Mouse (Mus musculus) embryonic stem cell, embryonic (primary cell): Measurements from ENCODE around the gene Polr1e.
"Not testable (repeated sequence)": the region's sequence is repeated elsewhere in the genome, so short reads cannot be mapped to it uniquely, and the experiment has no call there.

Experiments used
- CTCF ChIA-PET, 4 experiments: fragments of 300-600 bp in 2 of 4; fragments of 350-600 bp in 2 of 4; sonication (Branson Sonifier 250); formaldehyde crosslinking; loops; one replicate each; lab custom pipeline; 2022; ENCODE audit warnings: inconsistent platforms in 2 of 4; lab: Charles Lee
- POLR2A ChIA-PET, 4 experiments: fragments of 300-600 bp in 2 of 4; fragments of 350-600 bp in 2 of 4; sonication (Branson Sonifier 250); formaldehyde crosslinking; loops; one replicate each; lab custom pipeline; 2022; ENCODE audit warnings: antibody characterized with exemption in 4 of 4, inconsistent platforms in 1 of 4; lab: Charles Lee

Polr1e gene

DNA sequence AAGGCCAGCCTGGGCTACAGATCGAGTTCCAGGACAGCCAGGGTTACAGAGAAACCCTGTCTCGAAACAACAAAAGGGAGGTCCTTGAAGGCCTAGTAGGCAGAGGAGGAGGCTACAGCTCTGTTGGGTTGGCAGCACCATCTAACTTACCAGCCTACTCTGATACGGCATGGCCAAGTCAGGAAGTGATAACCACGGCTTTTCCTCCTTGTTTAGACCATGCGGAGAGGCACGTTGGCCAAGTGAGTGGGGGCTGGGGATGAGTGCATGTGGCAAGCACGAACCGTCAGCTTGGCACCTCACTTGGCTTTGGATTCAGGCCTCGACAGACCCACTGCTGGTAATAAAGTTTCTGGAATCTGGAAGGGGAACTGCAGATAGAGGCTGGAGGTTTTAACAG is 14.2 kb downstream of the Polr1e start:
- CTCF ChIA-PET = no interaction called here
- POLR2A ChIA-PET = no interaction called here

DNA sequence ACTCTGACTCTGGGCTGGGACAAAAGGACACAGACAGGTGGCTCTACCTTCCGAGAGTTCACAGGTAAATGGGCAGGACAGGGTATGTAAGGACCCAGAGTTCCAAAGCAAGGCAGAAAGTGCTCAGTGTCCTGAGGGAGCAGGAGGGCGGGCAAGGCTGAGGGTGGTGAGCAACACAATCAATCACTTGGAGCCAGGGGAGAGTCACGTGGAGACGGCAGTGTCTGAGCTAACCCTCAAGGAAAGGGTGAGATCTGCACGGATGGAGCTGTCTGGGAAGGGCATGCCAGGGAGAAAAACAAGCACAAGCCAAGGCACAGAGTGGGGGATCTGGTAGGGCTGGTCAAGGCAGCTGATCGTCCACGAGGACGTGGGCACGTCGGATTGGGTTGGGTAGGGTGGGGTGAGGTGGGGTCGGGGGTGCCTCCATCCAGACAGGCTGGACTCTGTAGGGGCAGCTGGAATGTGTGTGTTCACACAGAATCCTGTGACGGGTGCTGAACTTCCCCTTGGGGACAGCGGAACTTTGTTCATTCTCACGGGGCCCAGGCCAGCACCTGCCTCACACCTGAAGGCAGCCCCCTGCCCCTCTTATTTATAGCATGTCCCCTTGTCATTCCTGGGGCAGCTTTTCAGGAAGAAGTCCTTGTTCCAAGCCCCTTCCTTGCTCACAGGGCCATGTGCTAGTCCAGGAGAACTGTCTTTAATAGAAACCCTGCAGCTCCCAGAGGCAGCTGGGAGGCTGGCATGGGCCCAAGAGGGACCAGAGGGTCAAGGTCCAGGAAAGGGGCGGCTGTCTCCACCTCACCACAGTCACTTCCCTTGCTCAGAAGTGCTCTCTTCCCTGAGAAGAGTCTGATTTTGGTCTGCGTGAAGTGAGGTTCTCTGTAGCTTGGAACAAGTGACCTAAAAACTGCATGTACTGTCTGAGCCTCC is 16.6 kb downstream of the Polr1e start:
- CTCF ChIA-PET = interaction anchor here in 3 of 4 experiments (0.6 to 1.7 kb wide), 6 partner anchors 12 to 413 kb away, joined by 3 to 6 read pairs (median 4); partner anchors contain the start of gene Zbtb5 (in 2 of the 3)

DNA sequence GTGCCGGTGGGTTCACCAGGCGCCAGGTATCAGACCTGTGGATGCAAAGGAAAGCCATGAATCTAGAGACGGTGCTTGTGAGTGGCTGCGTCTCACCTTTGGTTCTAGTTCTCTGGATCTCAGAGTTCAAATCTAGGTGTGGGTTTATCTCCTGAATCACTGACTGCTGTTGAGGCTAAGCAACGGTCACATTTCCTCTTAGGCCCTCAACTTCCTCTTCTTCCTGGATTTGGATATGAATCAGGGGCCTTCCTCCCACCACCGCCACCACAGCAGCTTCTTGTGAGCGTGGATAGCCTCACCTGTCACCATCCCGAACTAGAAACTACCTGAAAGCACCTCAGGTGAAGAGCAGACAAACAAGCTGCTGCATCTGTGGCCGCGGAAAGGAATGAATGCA is 17.7 kb downstream of the Polr1e start:
- POLR2A ChIA-PET = interaction anchor here in 2 of 4 experiments (0.9 to 2.7 kb wide), 6 partner anchors 8 to 18 kb away, joined by 3 to 8 read pairs (median 4); partner anchors contain the start of gene Polr1e (in 2 of the 2)

More for the DNA sequence above, 16.6 kb downstream of the Polr1e start:
- POLR2A ChIA-PET = interaction anchor here in 2 of 4 experiments (0.5 to 1.8 kb wide), 11 partner anchors 8 to 71 kb away, joined by 3 to 7 read pairs (median 3); partner anchors contain the start of gene Polr1e (in 2 of the 2)

DNA sequence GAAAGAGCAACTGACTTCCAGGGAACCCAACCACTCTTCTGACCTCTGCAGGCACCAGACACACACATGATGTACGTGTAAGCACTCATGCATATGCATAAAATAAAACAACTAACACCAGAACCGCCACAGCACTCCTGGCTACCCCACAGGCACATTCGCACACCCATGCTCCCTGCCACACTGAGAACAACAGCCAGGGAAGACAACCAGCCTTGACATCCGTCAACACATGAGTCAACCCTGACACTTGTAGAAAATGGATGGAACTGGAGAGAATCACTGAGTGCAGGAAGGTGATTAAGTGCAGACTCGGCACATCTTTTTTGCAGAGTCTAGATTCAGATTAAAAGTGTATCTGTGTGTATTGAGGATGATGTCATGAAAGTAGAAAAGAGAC is 18.2 kb downstream of the Polr1e start:
- POLR2A ChIA-PET = interaction anchor here in 2 of 4 experiments (1.4 to 2.7 kb wide), 3 partner anchors 9 to 18 kb away, joined by 3 to 8 read pairs (median 3); partner anchors contain the start of gene Polr1e (in 1 of the 2)
- CTCF ChIA-PET = no interaction called here

More for the DNA sequence above, 17.7 kb downstream of the Polr1e start:
- CTCF ChIA-PET = interaction anchor here in 2 of 4 experiments (0.6 to 1.7 kb wide), 2 partner anchors 24 to 280 kb away, joined by 3 to 6 read pairs; partner anchors contain the start of gene Zbtb5 (in 1 of the 2)

DNA sequence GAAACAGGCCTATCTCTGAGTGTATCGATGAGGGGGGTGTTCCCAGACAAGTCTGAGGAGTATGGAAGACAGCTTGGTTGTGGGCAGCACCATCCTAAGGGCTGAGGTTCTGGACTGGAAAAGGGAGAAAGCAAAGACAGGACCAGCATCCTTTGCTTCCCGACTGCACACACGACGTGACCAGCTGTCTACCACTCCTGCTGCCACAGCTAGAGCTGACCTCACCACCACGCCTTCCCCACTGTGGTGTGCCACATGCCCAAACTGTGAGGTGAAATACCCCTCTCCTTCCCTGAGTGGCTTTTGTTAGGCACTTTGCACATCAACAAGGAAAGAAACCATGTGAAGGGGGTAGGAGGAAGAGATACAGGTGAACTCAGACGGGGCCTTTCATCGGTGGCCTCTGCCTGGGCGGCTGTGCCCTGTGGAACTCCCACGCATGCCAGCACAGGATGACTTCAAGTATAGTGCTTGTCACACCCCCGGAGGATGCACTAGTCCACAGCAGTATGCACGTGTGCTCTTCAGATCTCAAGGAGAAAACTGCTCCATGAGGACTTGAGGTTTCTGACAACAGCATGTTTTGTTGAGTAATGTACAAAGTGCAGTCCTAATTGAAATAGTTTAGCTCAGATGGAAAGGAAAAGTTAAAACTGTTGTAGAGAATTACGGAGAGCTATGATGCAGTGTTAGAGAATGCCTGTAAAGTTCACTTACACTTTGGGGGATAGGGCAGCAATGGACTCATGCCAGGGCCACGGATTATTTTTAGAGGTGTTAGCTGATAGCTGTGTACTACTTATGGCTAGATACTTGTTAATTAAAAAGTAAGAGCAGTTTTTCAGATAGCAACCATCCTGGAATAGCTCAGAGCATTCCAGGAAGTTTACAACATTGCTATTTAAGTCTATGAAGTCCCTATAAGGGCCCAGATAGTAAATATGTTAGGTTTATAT is 19.4 kb downstream of the Polr1e start:
- ChIA-PET POLR2A (interaction anchor here in 3 of 4 experiments (0.7 to 2.7 kb wide), 6 partner anchors 7 to 25 kb away, joined by 3 to 8 read pairs (median 3); partner anchors contain the start of gene Zbtb5 (in 1 of the 3)), CTCF (interaction anchor here in 2 of 4 experiments (0.6 to 1.9 kb wide), 6 partner anchors 11 to 1472 kb away, joined by 3 to 6 read pairs (median 4); partner anchors contain the start of gene Zbtb5 (in 1 of the 2))

DNA sequence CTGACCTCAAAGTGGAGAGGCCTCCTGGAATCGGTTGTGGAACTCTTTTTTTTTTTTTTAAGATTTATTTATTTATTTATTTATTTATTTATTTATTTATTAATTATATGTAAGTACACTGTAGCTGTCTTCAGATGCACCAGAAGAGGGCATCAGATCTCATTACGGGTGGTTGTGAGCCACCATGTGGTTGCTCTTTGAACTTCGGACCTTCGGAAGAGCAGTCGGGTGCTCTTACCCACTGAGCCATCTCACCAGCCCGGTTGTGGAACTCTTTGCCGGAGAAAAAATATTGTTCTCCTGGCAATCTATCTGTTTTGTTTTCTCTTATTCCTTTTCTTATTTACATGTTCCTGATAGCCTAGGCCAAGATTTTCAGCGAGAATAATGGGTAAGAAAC is 20.5 kb downstream of the Polr1e start:
- ChIA-PET CTCF (interaction anchor here in 2 of 4 experiments (0.6 to 1.9 kb wide), 7 partner anchors 12 to 1348 kb away, joined by 3 to 5 read pairs (median 4); partner anchors contain the start of gene Zbtb5 (in 1 of the 2)), POLR2A (interaction anchor here in 2 of 4 experiments (1.0 to 2.7 kb wide), 4 partner anchors 8 to 26 kb away, joined by 3 to 8 read pairs (median 6); partner anchors contain the start of genes Polr1e (in 1 of the 2) and Zbtb5 (in 1 of the 2))

DNA sequence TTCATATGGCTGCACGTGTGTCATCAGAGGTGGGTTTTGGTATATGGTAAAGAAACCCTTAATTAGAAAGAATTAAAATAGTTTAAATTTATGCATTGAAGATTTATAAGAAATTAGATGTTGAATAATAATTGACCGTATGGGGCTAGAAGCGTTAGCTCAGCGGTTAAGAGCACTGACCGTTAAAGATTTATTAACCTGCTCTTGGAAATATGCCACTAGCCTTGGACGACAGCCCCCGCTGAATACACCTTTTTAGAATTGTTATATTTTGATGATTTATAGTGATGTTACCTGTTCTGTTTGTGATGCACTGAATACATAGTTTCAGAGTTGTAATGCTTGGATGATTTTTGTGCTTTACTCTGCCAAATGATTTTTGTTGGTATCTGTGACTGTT is 21.2 kb downstream of the Polr1e start:
- CTCF ChIA-PET = not testable (repeated sequence)
- POLR2A ChIA-PET = interaction anchor here in 1 of 4 experiments (0.8 to 1.1 kb wide), 2 partner anchors 21 to 22 kb away, joined by 3 to 5 read pairs; partner anchors contain the start of gene Polr1e

DNA sequence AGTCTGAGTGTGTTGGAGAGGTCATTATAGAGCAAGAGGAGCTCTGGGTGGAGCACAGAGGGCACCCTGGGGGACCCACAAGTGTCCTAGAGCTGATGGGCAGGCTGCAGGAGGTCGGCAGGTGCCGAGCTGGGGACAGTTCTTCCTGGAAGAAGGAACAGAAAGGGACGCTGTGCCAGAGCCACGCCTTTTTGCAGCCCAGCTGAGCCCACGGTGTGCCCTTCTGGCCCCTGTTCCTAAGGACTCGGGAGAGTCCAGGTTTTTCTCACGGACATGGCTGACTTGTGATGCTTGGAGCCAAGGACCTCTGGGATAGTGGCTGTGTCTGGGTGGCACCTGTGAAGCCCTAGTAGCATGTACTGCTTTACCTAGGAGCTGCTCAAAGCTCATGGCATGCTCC is 22.4 kb downstream of the Polr1e start:
- ChIA-PET POLR2A (interaction anchor here in 3 of 4 experiments (0.5 to 1.6 kb wide), 4 partner anchors 28 to 390 kb away, joined by 3 to 5 read pairs (median 4); partner anchors contain the start of gene Zbtb5 (in 1 of the 3)), CTCF (interaction anchor here in 1 of 4 experiments (0.6 kb wide), 1 partner anchor 9 kb away, joined by 3 read pairs; no protein-coding TSS in a partner anchor)

DNA sequence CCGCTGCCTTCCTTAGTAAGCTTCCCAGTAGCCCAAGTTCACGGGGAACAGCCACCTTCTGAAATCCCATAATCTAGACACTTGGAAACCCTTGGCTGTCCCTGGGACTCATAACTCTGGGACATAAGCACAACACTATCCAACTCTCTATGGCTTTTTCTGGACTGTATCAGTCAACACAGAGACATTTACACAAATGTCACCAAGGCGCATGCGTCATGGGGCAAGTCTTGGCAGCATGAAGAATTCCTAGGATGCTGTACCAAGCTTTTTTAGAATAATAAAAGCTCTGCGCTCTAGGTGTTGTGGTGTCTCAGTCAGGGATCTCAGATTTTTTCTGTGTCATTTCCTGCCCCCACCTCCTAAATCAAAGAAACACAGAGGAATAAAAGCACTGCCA is 28.3 kb downstream of the Polr1e start:
- CTCF ChIA-PET = interaction anchor here in 1 of 4 experiments (0.7 to 0.8 kb wide), 2 partner anchors 12 to 1149 kb away, joined by 4 read pairs; partner anchors contain the start of gene Xpa
- POLR2A ChIA-PET = interaction anchor here in 2 of 4 experiments (0.7 to 1.9 kb wide), 4 partner anchors 9 to 693 kb away, joined by 3 to 8 read pairs (median 4); no protein-coding TSS in a partner anchor

DNA sequence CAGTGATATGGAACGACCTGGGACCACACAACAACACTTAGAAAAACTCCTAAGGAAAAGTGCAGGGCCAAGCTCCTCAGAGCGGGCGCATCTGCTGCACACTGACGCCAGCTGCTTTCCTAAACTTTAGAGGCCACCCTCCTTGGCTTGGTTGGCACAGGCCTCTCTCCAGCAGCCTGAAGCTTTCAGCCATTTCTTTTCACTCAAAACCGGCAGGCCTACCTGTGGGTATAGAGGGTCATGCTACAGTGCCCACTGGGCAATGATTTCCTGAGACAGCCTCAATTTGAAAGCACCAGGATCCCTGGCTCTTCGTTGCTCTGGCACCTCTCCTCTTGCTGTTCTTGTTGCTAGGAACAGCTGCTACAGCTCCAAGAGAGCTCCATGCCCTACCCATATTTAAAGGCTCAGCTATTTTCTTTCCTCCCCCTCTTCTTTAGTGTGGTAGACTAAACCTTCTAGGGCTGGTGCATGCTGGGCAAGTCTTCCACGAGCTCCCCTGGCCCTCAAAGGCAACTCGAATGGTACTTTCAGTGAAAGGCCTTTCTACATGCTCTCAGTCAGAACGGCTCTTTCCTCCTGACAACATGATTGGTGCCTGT is 29.0 kb downstream of the Polr1e start:
- POLR2A ChIA-PET = interaction anchor here in 1 of 4 experiments (0.7 to 1.9 kb wide), 3 partner anchors 10 to 692 kb away, joined by 3 to 8 read pairs (median 3); no protein-coding TSS in a partner anchor
- CTCF ChIA-PET = interaction anchor here in 2 of 4 experiments (0.8 to 1.2 kb wide), 2 partner anchors 12 to 45 kb away, joined by 3 to 4 read pairs; no protein-coding TSS in a partner anchor

DNA sequence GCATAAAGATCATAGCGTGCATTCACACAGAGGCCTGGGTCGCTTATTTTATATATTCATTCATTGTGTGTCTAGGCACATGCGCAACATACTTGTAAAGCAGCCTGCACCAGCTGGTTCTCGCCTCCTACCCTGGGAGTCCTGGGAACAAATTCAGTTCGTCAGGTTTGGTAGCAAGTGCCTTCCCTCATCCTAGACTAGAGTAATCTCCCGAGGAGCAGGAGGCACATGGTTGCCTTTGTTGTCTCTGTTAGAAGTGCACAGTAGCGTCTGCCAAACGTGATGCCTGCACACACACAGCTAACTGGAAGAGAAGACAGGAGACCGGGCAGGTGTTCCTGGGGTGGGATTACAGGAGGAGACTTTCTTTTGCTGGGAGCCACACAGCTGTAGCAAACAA is 29.6 kb downstream of the Polr1e start:
- ChIA-PET CTCF (interaction anchor here in 1 of 4 experiments (1.2 kb wide), 1 partner anchor 46 kb away, joined by 3 read pairs; no protein-coding TSS in a partner anchor), POLR2A (no interaction called here)

DNA sequence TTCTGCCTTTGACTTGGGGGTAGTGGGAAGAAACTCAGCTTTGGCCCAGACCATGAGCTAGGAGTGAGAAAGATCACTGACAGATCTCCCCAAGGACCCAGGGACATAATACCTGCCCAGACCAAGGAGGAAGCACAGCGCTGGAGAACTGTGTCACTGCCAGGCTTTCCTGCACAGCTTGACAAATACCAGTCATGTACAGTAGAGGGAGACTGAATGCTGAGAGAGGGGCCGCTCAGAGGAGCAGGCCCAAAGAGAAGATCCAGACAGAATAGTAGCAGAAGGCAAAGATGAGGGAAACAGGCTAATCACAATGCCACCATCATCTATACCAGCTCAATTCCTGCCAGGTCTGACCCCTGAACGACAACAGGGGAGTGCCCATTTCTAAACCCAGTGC is 36.5 kb downstream of the Polr1e start:
- CTCF ChIA-PET = interaction anchor here in 3 of 4 experiments (0.5 to 1.8 kb wide), 10 partner anchors 9 to 253 kb away, joined by 3 to 7 read pairs (median 4); partner anchors contain the start of gene Polr1e (in 1 of the 3)
- POLR2A ChIA-PET = interaction anchor here in 2 of 4 experiments (0.5 to 1.5 kb wide), 7 partner anchors 13 to 748 kb away, joined by 3 to 10 read pairs (median 3); partner anchors contain the start of gene Tomm5 (in 1 of the 2)

DNA sequence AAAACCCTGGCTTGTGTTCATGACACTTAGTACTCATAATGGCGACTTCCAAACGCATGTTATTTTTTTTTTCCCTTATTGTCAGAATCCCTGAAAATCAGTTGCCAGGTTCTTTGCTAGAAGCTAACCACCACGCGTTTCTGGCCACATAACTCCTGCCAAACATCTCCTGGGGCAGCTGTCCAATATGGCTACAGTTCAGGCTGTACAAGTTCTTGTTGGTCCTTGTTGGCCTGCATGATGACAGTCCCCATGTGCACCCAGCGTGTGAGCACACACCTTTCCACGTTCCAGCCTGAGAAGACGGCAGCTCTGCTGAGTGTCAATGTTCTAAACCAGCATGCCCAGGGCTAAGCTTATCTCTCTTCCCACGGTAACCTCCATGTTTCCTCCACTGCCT is 37.1 kb downstream of the Polr1e start:
- ChIA-PET POLR2A (interaction anchor here in 1 of 4 experiments (0.9 to 1.5 kb wide), 4 partner anchors 13 to 265 kb away, joined by 3 to 4 read pairs (median 3); no protein-coding TSS in a partner anchor), CTCF (interaction anchor here in 3 of 4 experiments (0.5 to 1.8 kb wide), 8 partner anchors 9 to 775 kb away, joined by 3 to 7 read pairs (median 4); no protein-coding TSS in a partner anchor)

DNA sequence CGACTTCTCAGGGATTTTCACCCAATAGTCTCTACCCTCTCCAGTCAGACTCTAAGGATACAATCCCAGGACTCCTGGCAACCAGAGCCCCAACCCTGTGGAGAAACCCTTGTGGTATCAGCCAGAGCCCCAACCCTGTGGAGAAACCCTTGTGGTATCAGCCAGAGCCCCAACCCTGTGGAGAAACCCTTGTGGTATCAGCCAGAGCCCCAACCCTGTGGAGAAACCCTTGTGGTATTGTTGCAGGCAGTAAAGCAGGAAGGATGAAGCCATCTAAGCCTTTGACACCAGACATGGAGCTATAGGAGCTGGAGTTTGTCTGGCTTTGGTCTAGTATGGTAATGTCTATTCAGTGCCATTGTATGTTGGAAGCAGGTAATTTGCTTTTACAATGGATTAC is 45.5 kb downstream of the Polr1e start:
- CTCF ChIA-PET = interaction anchor here in 1 of 4 experiments (0.9 kb wide), 1 partner anchor 9 kb away, joined by 4 read pairs; no protein-coding TSS in a partner anchor
- POLR2A ChIA-PET = not testable (repeated sequence)

DNA sequence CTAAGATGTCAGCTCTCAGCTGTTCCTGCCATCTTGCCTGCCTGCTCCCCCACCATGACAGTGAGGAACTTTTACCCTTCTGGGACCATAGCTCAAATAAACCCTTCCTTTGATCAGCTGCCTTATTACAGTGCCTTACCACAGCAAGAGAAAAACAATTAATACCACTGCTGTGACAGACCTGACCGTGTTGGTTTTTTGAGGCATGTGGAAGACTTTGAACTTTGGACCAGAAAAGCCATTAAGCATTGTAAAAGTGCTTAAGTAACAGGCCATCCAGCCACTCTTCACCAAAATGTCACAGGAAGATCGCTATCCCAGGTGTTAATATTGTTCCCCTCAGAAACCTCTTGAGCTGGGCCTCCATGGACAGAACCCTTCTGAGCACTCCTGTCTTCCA is 46.2 kb downstream of the Polr1e start:
- CTCF ChIA-PET = interaction anchor here in 1 of 4 experiments (0.9 kb wide), 1 partner anchor 9 kb away, joined by 4 read pairs; no protein-coding TSS in a partner anchor
- POLR2A ChIA-PET = interaction anchor here in 1 of 4 experiments (0.7 kb wide), 1 partner anchor 251 kb away, joined by 5 read pairs; no protein-coding TSS in a partner anchor
